Mouse (Mus musculus): Measurements from ENCODE around the gene Lrrc58.

DNA sequence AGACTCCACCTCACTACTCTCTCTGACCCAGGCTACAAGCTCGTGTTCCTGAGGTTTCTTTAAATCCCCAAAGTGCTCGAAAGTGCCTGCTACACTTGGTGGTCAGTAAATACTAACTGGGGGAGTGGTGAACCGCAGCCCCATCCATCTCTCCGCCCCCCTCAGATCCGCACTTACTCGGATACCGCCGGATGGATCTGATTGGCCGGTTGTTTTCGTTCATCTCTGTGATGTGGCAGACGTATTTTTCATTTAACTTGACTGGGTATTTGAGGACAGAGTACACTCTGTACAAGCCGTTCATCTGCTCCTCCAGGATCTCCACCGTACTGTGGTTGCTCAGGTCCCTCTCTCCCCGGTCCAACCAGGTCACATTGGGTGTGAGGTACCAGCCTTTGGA lies 14.1 kb upstream of the Lrrc58 start:
- no peak for TF ChIP-seq POLR2A (IDR thresholded peaks at IDR 0.05; ENCODE audit: control insufficient read depth, low read depth, low read length)
- no peak for TF ChIP-seq CTCF (IDR thresholded peaks at IDR 0.05; ENCODE audit: control insufficient read depth, insufficient read depth, insufficient replicate concordance, low read depth, low read length)
